Mouse (Mus musculus) cerebellum, adult 11-12 months (tissue): ENCODE results near the gene Ifna2.

Experiments
- DNase-seq: peaks from one replicate; pipeline ENCODE4 v3.0.0; 2022

The Ifna2 gene

GRCm38 (mm10) chr4:88644359-88644758 lies 39.4 kb downstream of the Ifna2 start, which contains the start of gene Ifna13:
Ifna13 (minus strand) TSS chr4:88644459.
- no peak for DNase-seq

DNA sequence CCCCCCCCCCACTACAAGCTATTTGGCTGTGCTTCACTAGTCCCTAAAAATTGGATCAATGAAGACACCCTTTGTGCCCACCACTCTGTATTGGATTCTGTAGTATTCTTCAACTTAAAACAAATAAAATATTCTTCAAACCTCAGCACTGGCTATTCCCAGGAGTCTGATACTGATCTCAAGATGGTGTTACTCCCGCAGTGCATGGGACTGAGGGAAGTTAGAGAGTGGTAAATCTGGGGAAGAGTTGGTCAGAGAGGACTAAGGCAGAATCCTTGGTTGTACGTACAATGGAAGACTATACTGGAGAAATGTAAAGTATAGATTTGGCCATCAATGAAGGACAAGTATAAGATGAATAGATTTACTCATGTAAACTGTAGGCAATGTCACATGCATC lies 41.2 kb downstream of the Ifna2 start:
- no peak for DNase-seq

DNA sequence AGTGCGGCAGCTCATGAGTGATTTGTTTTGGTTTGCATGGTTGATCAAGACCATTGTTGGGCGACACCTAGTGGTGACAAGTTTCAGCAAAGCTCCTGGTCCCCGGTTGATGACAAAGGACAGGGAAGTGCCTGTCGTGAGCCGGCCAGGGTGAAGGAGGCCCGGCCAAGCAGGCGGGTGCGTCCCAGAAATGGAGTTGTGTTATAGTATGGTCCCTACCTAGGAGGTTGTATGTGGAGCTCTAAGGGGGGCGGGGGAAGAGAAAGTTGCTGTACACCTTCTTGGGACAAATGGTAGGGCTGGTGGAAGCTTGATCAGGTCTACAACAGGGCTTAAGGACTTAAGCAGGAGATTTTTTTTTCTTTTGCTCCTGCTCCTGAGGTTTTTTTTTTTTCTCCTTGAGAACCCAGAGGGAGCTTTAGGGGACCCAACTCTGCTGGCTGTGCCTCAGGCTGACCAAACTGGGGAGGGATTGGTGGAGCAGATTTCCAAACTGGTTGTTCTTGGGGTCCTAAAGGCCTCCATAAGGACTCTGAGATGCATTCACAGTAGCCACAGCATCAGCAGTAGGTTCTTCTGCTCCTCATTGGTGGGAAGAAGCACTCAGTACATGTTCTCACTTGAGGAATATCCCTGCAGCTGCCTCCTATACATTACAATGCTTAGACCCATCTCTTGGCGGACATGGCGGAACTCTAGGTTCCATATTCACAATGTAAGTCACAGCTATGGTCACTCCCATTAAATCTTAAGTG lies 42.5 kb downstream of the Ifna2 start:
- DNase-seq = peak; percentile 76

- DNase-seq = no peak
Observed at GRCm38 (mm10) chr4:88640704-88641076, 43.0 kb downstream of the Ifna2 start.

DNA sequence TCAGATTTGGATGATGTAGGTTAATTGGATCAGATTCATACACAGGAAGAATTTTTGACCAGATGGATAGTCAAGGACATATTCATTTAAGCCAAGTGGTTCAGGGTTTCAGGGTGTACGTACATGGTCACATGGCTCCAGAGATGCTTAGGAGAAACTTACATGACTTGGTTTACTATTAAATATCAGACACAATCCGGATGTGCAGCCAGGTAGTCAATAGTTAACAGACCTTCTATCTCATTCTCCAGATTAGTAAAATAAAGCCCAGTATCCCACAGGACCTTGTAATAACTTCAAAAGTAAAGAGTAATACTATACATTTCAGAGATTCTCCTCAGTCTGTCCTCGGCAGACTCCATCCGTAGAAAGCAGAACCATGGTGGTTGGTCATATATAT lies 49.4 kb downstream of the Ifna2 start, which contains the start of gene C87499:
Gene C87499, minus strand, starts transcription at position 101 of the 400 bp plus-strand sequence.
- DNase-seq = no peak
